Mouse (Mus musculus) brain, embryonic 14.5 days (tissue): ENCODE results near the gene Cdk14. TPM values are rescaled to one million over a fixed set of nuclear protein-coding genes. Genes with fewer than 3 reads are reported as not detected.
A peak's percentile ranks its signal among the peaks of the same experiment; 100 is the strongest.

Source experiments
- DNase-seq: peaks from one replicate; pipeline ENCODE4 v3.0.0-alpha.2; 2011; ENCODE audit warnings: low read depth
- CTCF ChIP-seq: fragments of 200-500 bp; IDR thresholded peaks from 2 replicates; pipeline ENCODE4 v1.5.1; 2012; ENCODE audit warnings: inconsistent platforms, mild to moderate bottlenecking, moderate library complexity, borderline replicate concordance; ENCODE audit not compliant: insufficient read depth, insufficient read length; ENCODE audit errors: extremely low read depth
- POLR2A ChIP-seq: fragments of 200-500 bp; IDR thresholded peaks from 2 replicates; pipeline ENCODE4 v1.6.1; 2012; ENCODE audit warnings: mild to moderate bottlenecking, inconsistent platforms, borderline replicate concordance; ENCODE audit not compliant: poor library complexity, insufficient read depth, insufficient read length, severe bottlenecking; ENCODE audit errors: extremely low read depth
- polyA plus RNA-seq: library from polyadenylated mRNA; depleted of rRNA; stranded (reverse); fragments of >200 nt; gene quantifications from 2 replicates; pipeline ENCODE4 v1.2.3, GENCODE M21; 2012

The Cdk14 gene
- polyA plus RNA-seq, 1 experiment, result 33.3 TPM

GRCm38 (mm10) chr5:4851934-4852710 lies 568.0 kb downstream of the Cdk14 start:
- TF ChIP-seq POLR2A (no peak), CTCF (no peak)
- peak; percentile 26 for DNase-seq

- DNase-seq, result peak; percentile 94
- TF ChIP-seq CTCF (no peak), POLR2A (no peak)
These were observed 568.7 kb downstream of the Cdk14 start for GRCm38 (mm10) chr5:4851245-4851933.

GRCm38 (mm10) chr5:4834819-4835480 lies 585.2 kb downstream of the Cdk14 start:
- DNase-seq, result peak; percentile 83
- TF ChIP-seq CTCF (no peak), POLR2A (no peak)

- DNase-seq, result peak; percentile 74
- TF ChIP-seq CTCF (no peak), POLR2A (no peak)
These were observed 586.2 kb downstream of the Cdk14 start for GRCm38 (mm10) chr5:4833940-4834339.

- TF ChIP-seq CTCF, result no peak
- no peak for DNase-seq
These were observed 593.2 kb downstream of the Cdk14 start for GRCm38 (mm10) chr5:4826886-4827285.

- DNase-seq, result no peak
- no peak for TF ChIP-seq POLR2A
- TF ChIP-seq CTCF, result no peak
These were observed 594.2 kb downstream of the Cdk14 start for GRCm38 (mm10) chr5:4825951-4826350.

- TF ChIP-seq POLR2A (no peak), CTCF (no peak)
- no peak for DNase-seq
These were observed 595.0 kb downstream of the Cdk14 start for GRCm38 (mm10) chr5:4825076-4825475.

- peak; percentile 39 for DNase-seq
- no peak for TF ChIP-seq CTCF
These were observed 595.9 kb downstream of the Cdk14 start for GRCm38 (mm10) chr5:4824171-4824570.

GRCm38 (mm10) chr5:4822041-4822440 lies 598.1 kb downstream of the Cdk14 start:
- TF ChIP-seq CTCF (no peak), POLR2A (no peak)

GRCm38 (mm10) chr5:4821368-4821771 lies 598.7 kb downstream of the Cdk14 start:
- TF ChIP-seq POLR2A (no peak), CTCF (no peak)
- peak; percentile 94 for DNase-seq

More at GRCm38 (mm10) chr5:4822041-4822440, 598.1 kb downstream of the Cdk14 start:
- no peak for DNase-seq

GRCm38 (mm10) chr5:4816981-4817380 lies 603.1 kb downstream of the Cdk14 start:
- DNase-seq, result peak; percentile 78
- TF ChIP-seq POLR2A, result no peak
- no peak for TF ChIP-seq CTCF
